Mouse (Mus musculus) kidney, adult 2 months (tissue): ENCODE measurements around the gene Irf8.

Experiments
- CTCF ChIP-seq: fragments of 200-500 bp; conservative IDR thresholded peaks from 2 replicates; pipeline ENCODE4 v1.5.1; 2011; ENCODE audit warnings: low read depth, mild to moderate bottlenecking, control low read depth, low read length, moderate library complexity, mixed read lengths; ENCODE audit not compliant: insufficient read depth, insufficient read length
- POLR2A ChIP-seq: fragments of 200-500 bp; IDR thresholded peaks from one replicate; pipeline ENCODE4 v1.6.1; 2011; ENCODE audit warnings: low read depth, low read length, control low read depth

DNA sequence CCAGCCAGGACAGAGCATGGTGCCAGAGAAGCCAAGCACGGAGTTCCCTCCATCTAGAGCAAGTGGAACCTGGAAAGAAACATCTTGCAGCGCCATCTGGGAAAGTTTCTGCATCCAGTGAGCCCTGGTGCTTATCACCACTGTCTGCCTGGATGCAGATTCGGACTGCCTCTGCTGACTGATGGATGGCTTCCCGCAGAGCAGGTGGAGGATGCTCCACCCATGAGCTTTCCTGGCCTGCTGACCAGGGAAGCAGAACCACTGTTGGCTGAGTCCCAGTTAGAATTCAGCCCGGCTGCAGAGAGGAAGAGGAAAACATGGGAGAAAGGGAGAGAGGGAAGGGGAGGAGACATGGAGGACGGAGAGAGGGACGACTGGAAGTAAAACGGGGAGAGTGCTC is 48.4 kb upstream of the Irf8 start:
- TF ChIP-seq POLR2A, result no peak
- TF ChIP-seq CTCF, result no peak
